Mouse (Mus musculus) cortical plate, adult 2 months (tissue): ENCODE data around the gene Ank3. TPM values are rescaled to one million over a fixed set of nuclear protein-coding genes. Genes with fewer than 3 reads are reported as not detected.
A peak's percentile ranks its signal among the peaks of the same experiment; 100 is the strongest.
"Not testable (repeated sequence)": the region's sequence is repeated elsewhere in the genome, so short reads cannot be mapped to it uniquely, and the experiment has no call there.

Experiments used
- H3K27ac ChIP-seq: fragments of 200-500 bp; 2 replicates; pipeline ENCODE4 v1.5.1; 2012; ENCODE audit warnings: low read length, control low read depth, inconsistent platforms; ENCODE audit not compliant: insufficient read depth
- H3K4me1 ChIP-seq: fragments of 200-500 bp; 2 replicates; pipeline ENCODE4 v1.6.1; 2011; ENCODE audit warnings: low read length; ENCODE audit not compliant: control insufficient read depth, insufficient read depth
- H3K4me3 ChIP-seq: fragments of 200-500 bp; 2 replicates; pipeline ENCODE4 v1.5.1; 2011; ENCODE audit warnings: mild to moderate bottlenecking, low read length, control low read depth; ENCODE audit not compliant: insufficient read depth
- CTCF ChIP-seq: fragments of 200-500 bp; IDR thresholded peaks from 2 replicates; pipeline ENCODE4 v1.5.1; 2011; ENCODE audit warnings: mild to moderate bottlenecking, control low read depth, low read length; ENCODE audit not compliant: insufficient read depth; ENCODE audit errors: extremely low read depth
- POLR2A ChIP-seq: fragments of 200-500 bp; IDR thresholded peaks from 2 replicates; pipeline ENCODE4 v1.6.1; 2011; ENCODE audit warnings: mild to moderate bottlenecking, low read length, control low read depth; ENCODE audit not compliant: insufficient read depth; ENCODE audit errors: extremely low read depth
- polyA plus RNA-seq: library from polyadenylated mRNA; depleted of rRNA; stranded (reverse); fragments of >200 nt; gene quantifications from 2 replicates; pipeline ENCODE4 v1.2.3, GENCODE M21; 2012

Gene Ank3
- polyA plus RNA-seq, 1 experiment: 188 TPM

- H3K27ac ChIP-seq: no peak overlapping the region
- TF ChIP-seq CTCF: no peak
- no peak for TF ChIP-seq POLR2A
- peaks cover 15% of the 10 kb centered on the region for H3K4me1 ChIP-seq
- H3K4me3 ChIP-seq: no peak overlapping the region
These were observed 497.0 kb downstream of the Ank3 start for GRCm38 (mm10) chr10:69895606-69896005.

GRCm38 (mm10) chr10:69897927-69898326 lies 499.4 kb downstream of the Ank3 start:
- no peak overlapping the region for H3K4me3 ChIP-seq
- H3K27ac ChIP-seq: no peak overlapping the region
- peaks cover 17% of the 10 kb centered on the region for H3K4me1 ChIP-seq
- TF ChIP-seq CTCF (no peak), POLR2A (no peak)

GRCm38 (mm10) chr10:69898821-69899220 lies 500.2 kb downstream of the Ank3 start:
- TF ChIP-seq CTCF: no peak
- no peak for TF ChIP-seq POLR2A
- H3K4me3 ChIP-seq: no peak overlapping the region
- peaks cover 17% of the 10 kb centered on the region for H3K4me1 ChIP-seq
- H3K27ac ChIP-seq: 0 out of 2 replicates have a peak overlapping the region, but pooled peaks have one; percentile 65

- 0 out of 2 replicates have a peak overlapping the region, but pooled peaks have one; percentile 65 for H3K27ac ChIP-seq
These were observed 501.2 kb downstream of the Ank3 start for GRCm38 (mm10) chr10:69899788-69900187.

GRCm38 (mm10) chr10:69902024-69902423 lies 503.5 kb downstream of the Ank3 start:
- Histone ChIP-seq H3K27ac (no peak overlapping the region), H3K4me1 (peaks cover 12% of the 10 kb centered on the region), H3K4me3 (no peak overlapping the region)
- no peak for TF ChIP-seq CTCF
- TF ChIP-seq POLR2A: no peak

More at GRCm38 (mm10) chr10:69899788-69900187, 501.2 kb downstream of the Ank3 start:
- TF ChIP-seq POLR2A (no peak), CTCF (no peak)
- peaks cover 17% of the 10 kb centered on the region for H3K4me1 ChIP-seq
- no peak overlapping the region for H3K4me3 ChIP-seq

GRCm38 (mm10) chr10:69904321-69904720 lies 505.7 kb downstream of the Ank3 start:
- H3K4me3 ChIP-seq: no peak overlapping the region
- H3K4me1 ChIP-seq: peaks cover 5% of the 10 kb centered on the region
- TF ChIP-seq CTCF (no peak), POLR2A (no peak)
- H3K27ac ChIP-seq: no peak overlapping the region

GRCm38 (mm10) chr10:69907795-69908764 lies 509.5 kb downstream of the Ank3 start:
- TF ChIP-seq POLR2A (no peak), CTCF (no peak)
- Histone ChIP-seq H3K4me3 (no peak overlapping the region), H3K27ac (peak overlapping the region; percentile 62; the same call in 1 of the 2 replicates)

GRCm38 (mm10) chr10:69909856-69910255 lies 511.3 kb downstream of the Ank3 start:
- TF ChIP-seq CTCF: no peak
- no peak for TF ChIP-seq POLR2A
- peaks cover 1% of the 10 kb centered on the region for H3K4me1 ChIP-seq
- no peak overlapping the region for H3K27ac ChIP-seq
- no peak overlapping the region for H3K4me3 ChIP-seq

More at GRCm38 (mm10) chr10:69907795-69908764, 509.5 kb downstream of the Ank3 start:
- peaks cover 1% of the 10 kb centered on the region for H3K4me1 ChIP-seq

- H3K4me1 ChIP-seq, H3K4me3 ChIP-seq, H3K27ac ChIP-seq: not testable (repeated sequence)
These were observed 511.7 kb downstream of the Ank3 start for GRCm38 (mm10) chr10:69910304-69910703.

- H3K27ac ChIP-seq, H3K4me3 ChIP-seq, H3K4me1 ChIP-seq: not testable (repeated sequence)
These were observed 512.2 kb downstream of the Ank3 start for GRCm38 (mm10) chr10:69910726-69911125.
